Mouse (Mus musculus) liver, postnatal 0 days (tissue): ENCODE results near the gene Nt5dc1.

Source experiments
- CTCF ChIP-seq: sonication (generic); IDR thresholded peaks from 2 replicates; pipeline ENCODE4 v1.5.1; 2016; ENCODE audit warnings: antibody characterized with exemption, low read depth
- EP300 ChIP-seq: IDR thresholded peaks from 2 replicates; pipeline ENCODE4 v1.6.1; 2016; ENCODE audit warnings: antibody characterized with exemption, low read depth, mild to moderate bottlenecking

DNA sequence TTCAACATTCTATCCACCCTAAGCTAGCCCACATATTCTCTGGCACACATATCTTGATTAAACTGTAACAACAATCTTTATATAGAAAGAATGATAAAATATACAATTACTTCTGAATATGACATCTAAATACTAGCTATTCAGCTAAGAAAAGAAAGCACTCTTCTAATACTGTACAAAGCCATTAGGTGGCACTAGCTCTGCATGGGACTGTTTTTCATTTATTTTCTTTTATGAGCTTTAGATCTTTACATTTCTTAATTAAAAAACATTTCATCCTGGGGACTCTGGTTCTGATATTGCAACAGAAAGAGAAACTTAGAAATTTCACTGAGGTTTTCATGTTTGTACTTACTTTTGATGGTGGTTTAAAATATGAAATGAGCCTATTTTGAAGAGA is 13.4 kb upstream of the Nt5dc1 start:
- peak; percentile 56 for TF ChIP-seq CTCF
- TF ChIP-seq EP300, result no peak
